Mouse (Mus musculus) frontal cortex, adult (tissue): ENCODE data around the gene Ccdc190.

Source experiments
- ATAC-seq: cut with Nextera tagmentation; 2 replicates; pipeline ENCODE4 v1.9.2; 2017; ENCODE audit warnings: mild to moderate bottlenecking, moderate library complexity, mixed read lengths; ENCODE audit not compliant: low TSS enrichment

The Ccdc190 gene

GRCm38 (mm10) chr1:169932122-169932746, 3.8 kb downstream of the Ccdc190 start:
- no peak for ATAC-seq

GRCm38 (mm10) chr1:169934005-169934725, 5.7 kb downstream of the Ccdc190 start:
- peak; percentile 77 for ATAC-seq

- peak; percentile 44; the same call in 1 of the 2 replicates for ATAC-seq
Measured at GRCm38 (mm10) chr1:169939345-169939744, 10.9 kb downstream of the Ccdc190 start.

GRCm38 (mm10) chr1:169946004-169946403, 17.6 kb downstream of the Ccdc190 start:
- no peak for ATAC-seq

GRCm38 (mm10) chr1:169947654-169948053, 19.2 kb downstream of the Ccdc190 start:
- no peak for ATAC-seq

GRCm38 (mm10) chr1:169948280-169948679, 19.8 kb downstream of the Ccdc190 start:
- no peak for ATAC-seq

GRCm38 (mm10) chr1:169948866-169949265, 20.4 kb downstream of the Ccdc190 start:
- no peak for ATAC-seq

- ATAC-seq, result no peak
Measured at GRCm38 (mm10) chr1:169949981-169950380, 21.5 kb downstream of the Ccdc190 start.

GRCm38 (mm10) chr1:169950651-169951050, 22.2 kb downstream of the Ccdc190 start:
- no peak for ATAC-seq

GRCm38 (mm10) chr1:169951561-169951960, 23.1 kb downstream of the Ccdc190 start:
- ATAC-seq, result no peak

GRCm38 (mm10) chr1:169952636-169953035, 24.2 kb downstream of the Ccdc190 start:
- ATAC-seq, result no peak

GRCm38 (mm10) chr1:169953106-169953505, 24.7 kb downstream of the Ccdc190 start:
- ATAC-seq, result no peak

- ATAC-seq, result peak; percentile 99
Measured at GRCm38 (mm10) chr1:169968792-169969515, 40.5 kb downstream of the Ccdc190 start, which contains the start of gene Hsd17b7. Gene Hsd17b7, minus strand, starts transcription at chr1:169969241.

- ATAC-seq, result peak; percentile 39
Measured at GRCm38 (mm10) chr1:169969516-169969886, 41.1 kb downstream of the Ccdc190 start.

- no peak for ATAC-seq
Measured at GRCm38 (mm10) chr1:169970936-169971335, 42.5 kb downstream of the Ccdc190 start.

- ATAC-seq, result no peak
Measured at GRCm38 (mm10) chr1:169971998-169972397, 43.5 kb downstream of the Ccdc190 start.

GRCm38 (mm10) chr1:169977621-169978020, 49.2 kb downstream of the Ccdc190 start:
- ATAC-seq, result no peak
